Mouse (Mus musculus) ES-Bruce4 (cell line): ENCODE measurements at regions not wholly inside any gene's neighbourhood (a gene's known extent, or its start where the extent isn't known, plus 50 kb on each side); places are given as distances from the start of the nearest gene placed in this dataset.

Source experiments
- CTCF ChIP-seq: IDR thresholded peaks from one replicate; pipeline ENCODE4 v1.8.1; 2011; ENCODE audit warnings: low read depth, low read length
- EP300 ChIP-seq: IDR thresholded peaks from 2 replicates; pipeline ENCODE4 v1.6.1; 2011; ENCODE audit warnings: low read depth, low read length; ENCODE audit not compliant: insufficient read depth
- POLR2A ChIP-seq: IDR thresholded peaks from one replicate; pipeline ENCODE4 v1.8.1; 2011; ENCODE audit warnings: low read length; ENCODE audit not compliant: insufficient read depth

DNA sequence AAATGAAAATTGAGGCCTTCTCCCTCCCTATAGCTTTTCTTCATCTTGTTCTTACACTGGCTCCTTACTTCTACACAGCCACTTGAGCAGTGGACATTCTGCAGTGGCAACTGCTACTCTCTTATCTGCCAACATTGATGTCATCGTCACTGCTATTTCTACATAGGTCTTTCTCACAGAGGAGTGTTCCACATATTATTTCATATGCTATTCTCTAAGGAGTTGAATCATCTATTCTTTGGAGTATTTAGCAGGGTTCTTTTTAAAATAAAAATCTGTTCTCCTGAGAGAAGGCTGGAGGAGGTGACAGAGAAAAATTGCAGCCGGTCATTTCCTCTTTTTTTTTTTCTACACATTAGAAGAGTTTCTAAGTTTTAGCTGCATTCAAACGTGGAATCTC lies 290.1 kb downstream of the Lmx1a start:
- TF ChIP-seq POLR2A (no peak), EP300 (no peak), CTCF (no peak)
